Mouse (Mus musculus): Measurements from ENCODE around the gene Gm11172.

Gm11172 gene

DNA sequence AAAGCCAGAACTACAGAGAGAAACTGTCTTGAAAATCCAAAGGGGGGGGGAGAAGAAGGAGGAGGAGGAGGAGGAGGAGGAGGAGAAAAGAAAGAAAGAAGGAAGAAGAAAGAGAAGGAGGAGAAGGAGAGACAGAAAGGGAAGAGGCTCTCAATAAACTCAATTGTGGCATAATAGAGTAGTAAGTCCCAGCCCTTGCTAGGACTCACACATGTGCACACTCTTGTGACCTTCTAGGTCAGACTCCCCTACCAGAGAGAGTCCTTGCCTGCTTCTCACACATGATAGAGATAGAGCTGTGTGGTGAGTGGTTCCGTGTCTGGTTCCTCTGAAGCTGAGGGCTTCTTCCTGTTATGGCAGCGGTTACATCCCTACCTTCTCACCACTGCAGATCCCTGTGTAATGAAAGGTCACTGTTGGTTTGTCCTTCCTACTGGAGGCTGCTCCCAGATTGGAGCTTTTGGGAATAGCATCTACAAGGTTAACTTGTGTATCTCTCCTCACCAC is at the start of gene Gm11172:
Gene Gm11172, plus strand, starts transcription at position 51 of the 507 bp plus-strand sequence.
- DNase-seq (ENCODE audit: low spot score in 2 of 2), result no peak

DNA sequence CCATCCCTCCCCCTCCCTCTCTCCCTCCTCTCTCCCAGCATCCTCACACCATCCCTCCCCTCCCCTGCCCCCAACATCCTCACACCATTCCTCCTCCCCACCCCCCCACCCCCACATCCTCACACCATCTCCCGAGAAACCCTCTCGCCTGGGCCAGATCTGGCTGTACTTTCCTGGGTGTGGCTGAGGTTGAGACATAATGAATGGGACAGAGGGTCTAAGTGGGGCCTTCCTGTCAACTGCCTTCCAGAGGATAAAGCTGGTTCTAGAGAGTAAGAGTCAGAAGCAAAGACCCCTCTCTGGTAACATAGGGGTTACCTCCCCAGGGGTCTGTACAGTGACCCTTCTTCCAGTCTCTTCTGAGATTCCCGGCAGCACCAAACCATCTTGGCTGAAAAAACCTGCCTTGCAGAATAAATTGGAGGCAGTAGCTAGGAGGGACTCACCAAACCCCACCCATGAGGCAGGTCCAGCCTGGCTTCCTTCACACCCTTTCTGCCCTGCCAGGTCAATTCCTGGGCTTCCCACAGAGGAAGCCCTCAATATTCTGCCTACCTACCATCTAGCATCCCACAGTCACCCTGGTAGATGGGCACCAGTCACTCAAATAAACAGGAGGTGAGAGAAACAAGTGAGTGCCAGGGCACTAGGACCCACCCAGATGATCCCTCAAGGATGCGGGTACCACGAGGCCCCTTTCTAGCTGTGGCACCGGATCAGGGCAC is 49.0 kb upstream of the Gm11172 start:
- DNase-seq (ENCODE audit: low spot score in 2 of 2), result no peak

DNA sequence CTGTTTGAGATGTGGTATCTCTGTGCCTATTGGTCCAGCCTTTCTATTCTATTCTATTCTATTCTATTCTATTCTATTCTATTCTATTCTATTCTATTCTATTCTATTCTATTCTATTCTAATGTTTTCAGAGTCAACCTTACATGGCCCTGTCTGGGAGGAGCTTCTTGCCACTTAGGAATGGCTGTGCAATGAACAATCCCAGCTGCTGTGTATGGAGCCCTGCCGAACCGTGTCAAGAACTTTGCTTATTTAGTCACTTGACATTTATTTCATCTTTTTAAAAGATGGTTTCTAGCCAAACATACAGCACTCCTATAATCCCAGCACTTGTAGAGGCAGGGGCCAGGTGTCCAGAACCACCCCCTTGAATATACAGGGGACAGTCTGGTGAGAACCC is 48.4 kb upstream of the Gm11172 start:
- no peak for DNase-seq (ENCODE audit: low spot score in 2 of 2)

DNA sequence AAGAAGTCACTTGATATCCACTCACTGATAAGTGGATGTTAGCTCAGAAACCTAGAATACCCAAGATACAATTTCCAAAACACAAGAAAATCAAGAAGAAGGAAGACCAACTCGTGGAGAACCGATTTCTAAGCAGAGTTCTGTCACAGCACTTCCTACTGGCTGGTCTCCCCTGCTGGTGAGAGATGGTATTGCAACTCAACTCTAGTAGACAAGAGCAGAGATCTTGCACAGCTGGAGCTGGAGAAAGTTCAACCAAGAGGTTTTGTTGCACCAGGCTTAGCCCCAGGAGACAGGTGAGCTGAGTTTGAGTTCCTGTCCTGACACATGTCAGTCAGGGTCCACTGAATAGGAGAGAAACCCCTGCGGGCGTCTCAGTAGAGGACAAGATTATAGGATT is 45.6 kb upstream of the Gm11172 start:
- peak in 1 of 2 experiments; percentile 69 for DNase-seq (ENCODE audit: low spot score in 2 of 2)

DNA sequence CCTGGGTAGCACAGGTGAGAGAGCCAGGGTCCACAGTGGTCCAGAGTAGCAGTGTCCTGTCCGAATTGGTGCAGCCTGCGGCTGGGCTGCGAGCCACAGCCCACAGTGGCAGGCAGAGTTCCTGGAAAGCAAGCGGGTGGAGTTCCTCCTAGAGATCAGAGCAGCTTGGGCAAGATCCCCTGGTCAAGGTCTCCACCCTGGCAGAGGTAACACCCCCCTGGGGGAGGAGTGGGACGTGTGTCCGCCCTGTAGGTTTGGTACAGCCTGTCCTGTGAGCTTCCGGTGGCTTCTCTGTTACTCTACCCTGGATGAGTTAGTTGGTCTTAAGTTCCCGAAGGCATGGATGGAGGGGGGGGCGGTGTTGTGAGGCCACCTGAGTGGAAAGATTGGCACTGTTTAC is 43.9 kb upstream of the Gm11172 start:
- DNase-seq (ENCODE audit: low spot score in 2 of 2), result no peak

DNA sequence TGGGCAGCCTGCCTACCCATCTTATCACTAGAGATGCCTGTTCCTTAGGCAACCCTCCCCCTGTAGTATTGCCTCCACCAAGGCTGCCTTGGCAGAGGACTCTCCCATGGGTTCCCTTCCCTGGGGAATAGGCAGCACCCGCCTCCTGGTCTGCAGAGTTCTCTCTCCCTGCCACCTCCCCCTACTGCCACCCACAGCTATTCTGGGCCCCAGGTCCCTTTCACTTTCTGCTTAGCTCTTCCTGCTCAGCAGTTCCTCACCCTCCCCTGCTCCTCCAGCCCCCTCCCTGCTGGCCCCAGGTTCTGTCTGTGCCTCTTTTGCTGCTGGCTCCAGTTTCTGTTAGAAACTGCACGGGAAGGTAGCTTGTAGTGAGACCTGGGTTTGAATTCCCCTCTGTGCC is 43.1 kb upstream of the Gm11172 start:
- DNase-seq (ENCODE audit: low spot score in 2 of 2), result no peak

DNA sequence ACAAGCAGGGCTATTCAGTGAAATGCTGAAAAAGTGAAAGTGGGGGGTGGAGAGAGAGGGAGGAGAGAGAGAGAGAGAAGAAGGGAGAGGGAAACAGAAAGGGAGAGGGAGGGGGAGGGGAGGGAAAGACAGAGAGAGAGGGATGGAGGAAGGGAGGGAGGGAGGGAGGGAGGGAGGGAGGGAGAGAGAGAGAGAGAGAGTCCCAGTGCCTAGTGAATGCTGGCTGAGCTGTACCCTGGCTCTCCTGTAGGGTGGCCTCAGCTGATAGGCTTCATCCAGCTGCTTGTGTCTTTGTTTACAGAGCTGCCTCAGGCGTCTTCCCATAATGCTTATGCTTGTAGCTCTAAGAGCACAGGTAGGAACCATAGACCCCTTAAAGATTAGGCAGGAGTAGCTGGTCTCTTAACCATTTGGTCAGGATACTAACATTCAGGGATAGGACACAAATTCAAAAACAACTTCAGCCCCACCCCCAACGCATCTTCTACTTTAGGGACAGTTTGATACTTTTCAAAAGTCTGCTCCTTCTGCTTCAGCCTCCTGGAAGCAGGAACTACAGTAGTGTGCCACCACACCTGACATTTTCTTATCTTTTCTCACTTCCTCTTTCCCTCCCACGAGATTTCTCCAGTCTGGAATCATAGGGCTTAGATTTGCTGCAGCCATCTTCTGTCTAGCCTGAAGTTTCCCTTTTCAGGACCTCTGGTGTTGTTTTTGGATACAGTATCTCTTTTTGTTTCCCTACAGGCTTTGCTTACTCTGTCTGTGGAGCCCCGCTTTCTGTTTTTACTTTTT is 42.0 kb upstream of the Gm11172 start:
- DNase-seq (ENCODE audit: low spot score in 2 of 2), result no peak

DNA sequence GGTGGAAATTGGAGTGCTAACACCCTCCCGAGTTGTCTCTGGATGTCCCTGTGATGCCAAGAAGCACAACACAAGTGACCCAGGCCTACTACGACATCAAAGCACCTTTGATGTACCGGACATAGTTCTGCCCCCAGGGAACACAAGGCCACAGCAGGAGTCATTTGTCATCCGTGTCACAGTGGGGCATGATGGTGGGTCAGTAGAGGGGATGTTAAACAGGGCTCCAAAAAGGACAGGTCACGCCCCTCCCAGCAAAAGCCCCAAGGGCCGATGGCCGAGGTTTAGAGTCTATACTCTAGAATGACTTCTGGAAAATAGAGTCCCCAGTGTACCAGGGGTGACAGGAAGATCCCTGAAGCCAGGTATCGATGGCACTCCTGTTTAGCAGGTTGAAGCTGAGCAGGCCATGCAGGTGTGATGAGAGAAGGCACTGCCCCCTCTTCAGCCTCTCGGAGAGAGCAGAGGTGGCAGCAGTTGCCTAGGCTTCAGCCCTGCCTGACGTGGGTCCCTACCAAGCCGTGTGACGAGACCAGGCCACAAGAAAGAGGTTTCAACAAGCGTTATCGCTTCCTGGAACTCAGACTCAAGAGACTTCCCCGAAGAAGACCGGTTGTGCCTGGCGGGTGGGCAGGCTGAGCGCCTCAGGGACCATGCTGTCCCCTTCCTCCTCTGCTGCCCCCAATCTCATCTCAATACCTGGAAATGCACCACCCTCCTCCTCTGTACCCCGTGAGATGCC is 40.8 kb upstream of the Gm11172 start:
- no peak for DNase-seq (ENCODE audit: low spot score in 2 of 2)

DNA sequence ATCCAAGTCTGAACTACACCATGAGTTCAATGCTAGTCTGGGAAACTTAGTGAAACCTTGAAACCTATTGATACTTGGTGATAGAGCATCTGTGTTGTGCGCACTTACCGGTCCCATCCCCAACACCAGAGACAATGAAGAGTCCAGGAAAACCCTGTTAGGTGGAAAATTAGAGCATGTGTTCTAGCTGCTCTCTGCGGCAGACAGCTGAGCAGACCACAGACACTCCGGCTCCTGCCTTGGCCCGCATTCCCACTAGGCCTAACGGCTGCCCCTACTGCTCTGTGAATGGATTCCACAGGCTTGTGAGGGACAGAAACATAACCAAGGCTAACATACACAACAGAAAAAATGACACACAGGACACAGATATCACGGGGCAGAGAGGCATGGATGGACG is 39.2 kb upstream of the Gm11172 start:
- no peak for DNase-seq (ENCODE audit: low spot score in 2 of 2)

DNA sequence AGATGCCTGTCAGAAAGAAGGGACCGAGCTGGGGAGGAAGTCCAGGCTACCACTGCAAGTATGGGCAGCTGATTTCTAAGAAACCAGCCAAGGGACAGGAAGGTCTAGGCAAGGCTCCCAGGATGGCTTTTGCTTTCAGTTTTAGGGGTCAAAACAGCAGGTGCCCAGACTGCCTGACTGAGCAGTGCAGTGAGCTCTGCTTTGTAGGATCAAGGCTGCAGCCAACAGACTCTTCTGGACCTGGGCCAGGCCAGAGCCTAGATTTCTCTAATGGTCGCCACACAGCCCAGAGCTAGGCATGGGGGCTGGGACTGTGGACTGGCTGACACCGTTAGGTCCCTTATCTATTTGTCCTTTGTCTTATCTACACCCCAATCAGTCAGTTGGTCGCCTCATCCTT is 38.0 kb upstream of the Gm11172 start:
- no peak for DNase-seq (ENCODE audit: low spot score in 2 of 2)

DNA sequence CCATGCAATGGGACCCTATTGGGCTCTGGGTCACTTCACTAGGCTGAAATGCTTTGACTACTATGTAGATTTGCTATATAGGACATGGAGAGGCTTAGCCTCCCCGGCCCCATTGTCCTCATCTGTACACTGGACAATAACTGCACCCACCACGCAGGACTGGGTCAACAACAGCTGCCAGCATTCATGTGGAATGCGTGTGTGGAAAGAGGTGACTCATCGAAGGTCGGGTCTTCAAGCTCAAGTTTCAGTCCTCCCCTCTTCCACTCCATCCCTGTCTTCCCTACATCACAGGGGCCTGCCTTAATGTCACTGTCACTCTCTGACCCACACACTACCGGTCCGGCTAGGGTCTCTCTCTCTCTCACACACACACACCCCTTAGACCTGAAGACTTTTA is 36.4 kb upstream of the Gm11172 start:
- no peak for DNase-seq (ENCODE audit: low spot score in 2 of 2)

DNA sequence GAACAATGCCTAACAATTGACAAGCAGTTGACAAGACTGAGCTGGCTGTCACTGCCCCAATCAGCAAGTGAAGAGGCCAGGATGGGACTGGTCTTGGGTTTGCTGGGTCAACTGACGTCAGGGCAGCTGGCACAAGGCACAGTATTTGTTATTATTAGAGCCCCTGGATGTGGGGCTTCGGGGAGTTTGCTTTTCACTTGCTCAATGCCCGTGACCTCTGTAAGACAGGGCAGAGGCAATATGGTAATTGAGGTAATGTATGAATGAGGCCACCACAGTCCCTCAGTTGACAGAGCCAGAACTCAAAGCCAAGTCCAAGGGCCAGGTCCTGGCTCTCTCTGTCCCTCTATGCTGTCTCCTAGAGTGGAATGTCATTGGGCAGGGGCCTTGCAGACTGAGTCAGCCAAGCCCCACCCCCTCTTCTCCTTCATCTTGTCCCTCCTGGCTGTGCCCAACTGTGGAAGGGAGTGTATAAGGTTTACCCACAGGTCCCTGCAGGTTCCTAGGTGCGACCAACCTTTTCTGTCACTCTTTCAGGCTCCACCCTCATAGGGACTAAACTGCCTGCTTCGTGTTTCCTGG is 35.0 kb upstream of the Gm11172 start:
- no peak for DNase-seq (ENCODE audit: low spot score in 2 of 2)

DNA sequence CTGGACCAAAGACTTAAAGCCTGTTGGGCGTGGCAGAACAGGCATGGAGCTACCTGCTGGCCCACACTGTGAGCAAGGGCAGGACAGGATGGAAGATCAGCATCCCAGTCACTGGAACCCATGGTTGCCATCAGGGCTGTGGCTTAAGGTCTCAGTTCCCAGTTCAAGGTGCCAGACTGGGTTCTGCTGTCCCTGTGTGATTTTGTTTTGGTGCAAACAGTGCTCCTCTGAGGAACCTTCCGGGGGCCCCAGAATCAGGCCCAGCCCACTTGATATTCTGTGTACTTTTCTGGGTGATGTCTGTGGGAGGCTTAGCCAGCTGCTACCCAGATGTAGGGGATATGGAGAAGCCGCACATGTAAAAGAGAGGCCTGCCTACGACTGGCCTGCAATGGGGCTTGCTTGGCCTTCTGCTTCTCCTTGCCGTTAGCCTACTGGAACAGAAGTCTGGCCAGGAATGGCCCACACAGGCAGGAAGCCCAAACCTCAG is 32.0 kb upstream of the Gm11172 start:
- DNase-seq (ENCODE audit: low spot score in 2 of 2), result no peak

DNA sequence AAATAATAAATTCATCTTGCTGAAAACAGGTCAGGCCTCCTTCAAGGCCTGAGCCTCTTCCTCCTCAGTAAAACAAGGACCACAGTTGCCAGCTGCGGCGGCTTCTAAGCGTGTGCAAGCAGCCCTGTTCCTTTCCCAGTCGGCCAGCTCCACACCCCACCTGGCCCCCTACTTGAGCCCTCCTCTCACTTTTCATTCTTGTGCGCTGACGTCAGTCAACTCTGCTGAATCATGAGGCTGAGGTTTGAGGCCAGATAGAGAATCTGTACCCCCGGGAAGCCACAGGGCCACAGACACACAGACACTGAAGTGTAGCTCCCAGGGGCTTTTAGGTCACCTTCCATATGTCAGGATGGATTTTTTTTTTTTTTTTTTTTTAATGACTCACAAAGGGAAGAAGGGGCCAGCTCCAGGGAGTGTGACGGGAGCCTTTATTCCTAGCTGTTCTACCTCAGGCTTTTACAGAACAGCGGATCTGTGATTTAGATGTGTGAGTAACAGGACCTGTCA is 30.8 kb upstream of the Gm11172 start:
- DNase-seq (ENCODE audit: low spot score in 2 of 2), result no peak

DNA sequence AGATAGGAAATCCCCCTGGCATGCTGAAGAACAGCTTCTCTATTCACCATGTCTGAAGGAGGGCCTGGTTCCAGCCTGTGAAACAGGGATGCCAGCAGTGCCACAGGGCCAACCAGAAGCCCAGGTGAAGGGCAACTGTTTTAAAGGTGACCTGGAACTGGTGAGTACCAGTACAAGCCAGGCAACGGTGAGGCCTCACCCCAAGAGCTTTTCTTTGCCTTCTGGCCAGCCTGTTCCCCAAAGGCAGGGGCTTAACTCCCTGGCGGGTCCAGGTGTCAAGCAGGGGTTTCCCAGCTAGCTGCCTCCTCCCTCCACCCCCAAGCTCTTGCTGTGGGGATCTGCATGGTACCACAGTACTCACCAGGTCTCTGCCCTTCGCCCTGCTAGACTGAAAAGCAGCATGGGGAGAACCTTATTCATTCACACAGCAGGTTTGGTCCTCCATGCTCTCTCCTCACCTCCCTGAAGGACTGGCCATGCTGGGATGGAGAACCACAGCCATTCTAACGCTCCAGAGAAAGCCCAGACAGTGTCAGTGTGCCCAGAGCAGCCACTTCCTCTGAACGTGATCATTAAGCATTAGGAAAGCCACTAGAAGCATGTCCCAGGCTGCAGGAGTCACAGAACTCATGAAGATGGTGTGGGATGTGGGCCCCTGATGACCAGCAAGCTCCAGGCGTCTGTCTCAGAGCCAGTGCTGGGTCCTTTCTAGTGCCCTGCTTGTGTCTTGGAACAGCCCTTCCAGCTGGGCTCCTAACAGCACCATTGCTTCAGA is 30.2 kb upstream of the Gm11172 start:
- DNase-seq (ENCODE audit: low spot score in 2 of 2), result no peak

DNA sequence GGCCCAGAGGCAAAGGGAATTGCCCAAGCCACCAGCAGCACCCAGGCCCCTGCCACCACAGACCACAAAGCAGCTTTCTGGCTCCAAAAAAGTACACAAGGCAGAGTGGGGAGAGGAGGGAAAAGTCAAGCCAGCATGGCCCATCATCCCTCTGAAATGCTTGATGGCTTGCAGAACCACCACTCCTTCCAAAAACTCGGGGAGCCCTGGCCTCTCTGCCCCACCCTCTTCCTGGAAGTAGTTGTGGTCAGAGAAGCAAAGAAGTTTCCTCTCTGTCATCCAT is 29.6 kb upstream of the Gm11172 start:
- DNase-seq (ENCODE audit: low spot score in 2 of 2), result no peak

DNA sequence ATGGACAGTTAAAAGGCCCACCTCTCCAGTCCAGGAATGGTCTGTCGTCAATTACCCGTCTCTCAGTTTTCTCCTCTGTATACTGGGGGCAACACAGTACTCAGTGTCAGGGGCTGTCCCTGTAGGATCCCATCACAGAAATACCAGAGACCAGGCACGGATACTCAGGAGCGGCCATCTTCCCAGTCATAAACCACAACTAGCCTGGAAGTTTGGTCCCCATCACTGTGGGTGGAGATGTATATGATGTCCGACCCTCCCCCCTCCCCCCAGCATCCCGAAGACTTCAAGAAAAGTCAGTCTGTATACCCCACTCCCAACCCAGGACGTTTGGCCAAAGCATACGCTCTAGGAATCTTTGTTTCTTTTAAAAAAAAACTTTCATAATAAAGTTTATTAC is 29.3 kb upstream of the Gm11172 start:
- DNase-seq (ENCODE audit: low spot score in 2 of 2), result no peak

DNA sequence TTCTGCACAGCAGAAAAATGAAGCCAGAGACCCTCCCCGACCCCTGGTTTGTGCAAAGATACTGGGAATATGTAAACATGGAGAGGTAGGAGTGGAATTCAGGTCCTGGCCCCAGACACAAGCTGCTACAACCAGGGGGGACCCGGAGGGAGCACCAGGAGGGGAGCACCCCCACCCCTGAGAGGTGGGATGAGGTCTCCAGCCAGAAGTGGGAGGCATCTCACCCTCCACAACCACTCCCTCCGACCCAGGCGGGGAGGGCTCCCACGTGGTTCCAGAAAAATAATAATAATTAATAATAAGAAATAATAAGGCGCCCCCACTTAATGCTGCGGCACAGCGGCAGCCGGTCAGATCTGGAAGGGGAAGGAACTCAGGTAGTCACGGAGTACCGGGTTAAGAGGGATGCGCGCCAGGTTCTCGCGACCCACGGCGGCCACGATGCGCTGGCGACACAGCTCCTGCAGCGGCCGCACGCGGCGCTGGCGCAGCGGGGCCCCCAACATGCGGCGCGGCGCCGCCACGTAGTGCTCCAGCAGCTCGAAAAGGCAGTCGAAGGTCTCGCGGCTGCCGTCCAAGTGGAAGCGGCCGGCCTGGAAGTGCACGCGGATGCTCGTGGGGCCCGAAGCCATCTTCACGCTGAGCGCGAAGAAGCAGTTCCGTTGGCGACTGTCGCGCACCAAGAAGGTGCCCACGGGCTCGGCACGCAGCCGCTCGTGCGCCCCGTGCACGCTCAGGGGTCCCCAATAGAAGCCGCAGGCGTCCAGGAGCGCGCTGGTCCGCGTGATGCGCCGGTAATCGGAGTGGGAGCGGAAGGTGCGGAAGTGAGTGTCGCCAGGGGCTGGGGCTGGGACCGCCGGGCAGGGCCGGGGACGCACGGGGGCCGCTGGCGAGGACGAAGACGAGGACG is 28.6 kb upstream of the Gm11172 start:
- peak; percentile 54 to 55 for DNase-seq (ENCODE audit: low spot score in 2 of 2)

DNA sequence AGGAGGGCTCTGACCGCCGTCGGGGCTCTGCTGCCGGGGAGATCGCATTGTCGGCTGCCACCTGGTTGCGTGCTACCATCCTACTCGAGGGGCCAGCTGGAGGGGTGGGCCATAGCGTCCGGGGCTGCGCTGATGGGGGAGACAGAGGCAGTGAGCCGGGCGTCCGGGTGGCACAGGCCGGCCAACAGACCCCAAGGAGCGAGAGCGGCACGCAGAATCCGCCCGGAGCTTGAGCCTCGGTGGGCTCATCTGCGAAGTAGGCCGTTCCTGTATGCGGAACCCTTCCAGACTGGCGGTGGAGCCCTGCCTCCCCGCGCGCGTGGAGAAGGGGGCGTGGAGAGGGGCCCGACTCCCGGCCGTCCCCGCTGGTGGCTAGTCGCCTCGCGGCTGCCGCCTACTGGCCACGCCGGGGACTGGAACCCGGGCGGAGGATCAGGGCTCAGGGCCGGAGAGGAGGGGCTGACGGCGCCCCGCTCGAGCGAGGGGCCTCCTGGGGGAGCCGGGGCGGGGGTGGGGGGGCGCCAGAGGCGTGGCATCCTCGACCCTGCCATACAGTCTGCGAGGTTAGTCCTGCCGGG is 27.8 kb upstream of the Gm11172 start:
- peak; percentile 89 to 93 for DNase-seq (ENCODE audit: low spot score in 2 of 2)
